Mouse (Mus musculus): ENCODE data around the gene Ankrd17. TPM values are rescaled to one million over a fixed set of nuclear protein-coding genes. Genes with fewer than 3 reads are reported as not detected.

The Ankrd17 gene
- 28.8 and 30.7 TPM in 2 replicates for polyA plus RNA-seq (2015; fragmentation: Nextera tagmentation; extraction: Ambion mirVana)

DNA sequence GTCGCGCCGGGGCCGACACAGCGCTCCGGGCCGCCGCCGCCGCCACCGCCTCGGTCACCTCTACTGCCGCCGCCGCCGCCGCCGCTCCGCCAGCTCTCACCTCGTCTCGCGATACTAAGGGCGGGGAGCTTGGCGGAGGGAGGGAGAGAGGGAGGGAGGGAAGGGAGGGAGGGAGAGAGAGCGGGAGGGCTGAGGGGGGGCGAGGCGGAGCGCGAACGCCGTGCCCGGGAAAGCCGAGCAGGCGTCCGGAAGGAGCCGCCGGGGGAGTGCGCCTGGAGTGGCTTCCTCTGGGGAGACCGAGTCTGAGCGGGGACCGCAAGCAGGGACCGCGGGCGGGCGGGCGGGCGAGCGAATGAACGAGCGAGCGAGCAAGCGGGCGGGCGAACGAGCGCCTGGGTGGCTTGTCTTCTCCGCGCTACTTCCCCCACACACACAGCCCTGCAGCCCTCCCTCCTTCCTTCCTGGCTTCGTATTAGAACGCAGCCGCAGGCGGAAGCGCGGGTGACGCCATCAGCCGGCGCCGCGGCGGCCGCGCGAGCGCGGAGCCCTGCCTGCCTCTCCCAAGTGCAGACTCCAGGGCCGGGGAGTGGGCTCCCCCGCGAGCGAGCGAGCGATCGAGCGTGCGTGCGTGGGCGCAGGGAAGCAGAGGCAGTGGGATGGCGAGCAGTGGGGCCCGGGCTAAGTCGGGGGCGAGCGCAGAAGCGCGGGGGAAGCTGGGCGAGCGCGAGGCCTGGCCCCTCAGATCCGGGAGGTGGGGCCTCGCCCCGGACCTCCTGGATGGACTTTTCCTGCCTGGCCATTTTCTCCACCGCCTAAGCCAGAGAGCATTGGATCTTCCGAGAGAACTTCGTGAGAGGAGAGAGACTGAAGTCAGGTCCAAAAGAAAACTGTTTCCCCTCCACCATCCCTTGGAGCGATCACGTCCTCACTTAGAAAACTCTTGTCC, at the start of gene Ankrd17:
Gene Ankrd17 (minus strand): TSS at position 457 of the 946 bp plus-strand sequence.
- peak within 1 kb of the TSS; percentile 93 for H3K9ac ChIP-seq
- ATAC-seq = peak; percentile 96

DNA sequence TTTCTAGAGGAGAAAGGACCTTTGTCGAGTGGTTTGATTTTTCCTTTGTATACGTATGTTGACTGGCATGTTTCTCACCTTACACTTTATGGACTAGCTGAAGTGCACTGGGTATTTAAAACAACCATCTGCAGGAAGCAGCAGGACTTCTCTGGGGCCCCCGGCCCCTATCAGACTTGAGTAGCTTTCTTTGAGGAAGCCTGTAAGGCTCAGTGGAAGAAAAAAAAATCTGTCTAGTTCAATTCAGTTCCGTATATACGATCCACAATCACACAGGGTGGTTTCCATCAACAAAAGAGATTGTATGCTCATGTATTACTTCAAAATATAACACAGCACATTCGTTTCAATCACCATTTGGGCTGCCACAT, 48.5 kb upstream of the Ankrd17 start:
- Histone ChIP-seq H3K27me3 (no peaks in the 10 kb centered on the region), H3K4me2 (no peak overlapping the region), H3K9me3 (replicated peaks) (no peaks in the 10 kb centered on the region), H3K4me3 (no peak overlapping the region), H3K4me1 (no peaks in the 10 kb centered on the region), H3K36me3 (ENCODE audit: poor library complexity, severe bottlenecking) (no peaks in the 10 kb centered on the region), H3K27ac (no peak overlapping the region), H3K9ac (no peak overlapping the region)
- ATAC-seq = no peak
- 50% methylated on average over 6 of the region's 6 CpGs for WGBS

More for the DNA sequence above, at the start of gene Ankrd17:
- no peaks in the 10 kb centered on the region for H3K27me3 ChIP-seq
- peak within 1 kb of the TSS; percentile 90 for H3K4me3 ChIP-seq
- H3K4me2 ChIP-seq = peak within 1 kb of the TSS; percentile 82
- H3K36me3 ChIP-seq (ENCODE audit: poor library complexity, severe bottlenecking) = no peaks in the 10 kb centered on the region
- H3K4me1 ChIP-seq = peaks cover 38% of the 10 kb centered on the region
- under 1% methylated on average over 66 of the region's 104 CpGs for WGBS
- H3K27ac ChIP-seq = peak within 1 kb of the TSS; percentile 99
- 0 out of 2 replicates have a peak, but pooled peaks cover 3% of the 10 kb centered on the region for H3K9me3 ChIP-seq (replicated peaks)

DNA sequence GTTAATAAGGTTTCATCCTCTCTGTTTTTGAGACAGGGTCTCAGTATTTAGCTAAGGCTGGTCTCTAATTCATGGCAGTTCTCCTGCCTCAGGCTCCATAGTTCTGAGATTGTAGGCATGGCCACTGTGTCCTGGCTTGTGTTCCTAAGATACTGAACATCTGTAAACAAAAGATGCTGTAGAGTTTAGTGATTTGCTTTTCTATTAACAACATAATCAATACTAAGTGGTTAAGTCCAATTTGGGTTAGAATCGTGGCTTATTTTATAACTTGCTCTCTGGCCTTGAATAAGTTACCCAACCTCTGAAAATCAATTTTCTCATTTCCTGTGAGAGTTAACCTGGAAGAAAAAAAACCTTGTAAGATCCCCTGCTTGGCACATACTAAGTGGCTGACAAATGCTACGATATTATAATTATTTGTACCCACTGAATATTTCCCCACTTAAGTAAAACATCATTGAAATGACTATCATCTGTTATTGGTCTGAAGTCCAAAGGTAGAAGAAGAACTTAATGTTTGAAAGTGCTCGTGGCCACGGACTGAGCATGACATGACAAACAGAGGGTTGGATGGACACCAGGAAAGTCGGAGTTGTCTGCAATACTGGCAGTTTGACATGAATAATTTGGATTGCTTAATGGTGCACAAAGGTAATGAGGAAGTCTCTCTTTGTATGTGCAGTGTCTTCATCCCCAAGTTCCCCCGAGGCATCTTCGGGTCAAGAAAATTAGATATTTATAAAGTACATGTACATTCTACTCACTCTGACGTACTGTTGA, 48.0 kb upstream of the Ankrd17 start:
- Histone ChIP-seq H3K4me2 (no peak overlapping the region), H3K9ac (no peak overlapping the region), H3K27ac (no peak overlapping the region), H3K4me3 (no peak overlapping the region), H3K36me3 (ENCODE audit: poor library complexity, severe bottlenecking) (no peaks in the 10 kb centered on the region), H3K27me3 (no peaks in the 10 kb centered on the region), H3K4me1 (no peaks in the 10 kb centered on the region), H3K9me3 (replicated peaks) (no peaks in the 10 kb centered on the region)
- WGBS = 78% methylated on average over 8 of the region's 8 CpGs
- ATAC-seq = no peak

DNA sequence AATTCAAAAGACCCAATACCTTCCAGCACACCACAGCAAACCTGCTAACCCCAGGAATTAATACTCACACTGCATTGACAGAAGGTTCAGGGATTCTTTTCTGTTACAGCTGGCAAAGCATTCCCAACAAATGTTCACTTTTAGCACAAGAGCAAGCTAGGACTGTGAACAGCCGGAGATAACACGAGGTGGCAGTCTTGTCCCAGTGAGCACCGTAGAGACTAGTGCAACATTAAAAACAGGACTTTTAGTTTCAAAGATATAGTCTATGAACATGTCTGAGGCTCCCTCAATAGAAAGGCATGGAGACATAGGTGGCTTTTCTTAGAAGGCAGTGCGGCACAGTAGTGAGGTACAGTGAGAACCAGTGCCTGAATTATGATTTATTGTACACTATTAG, 38.8 kb upstream of the Ankrd17 start:
- no peaks in the 10 kb centered on the region for H3K4me1 ChIP-seq
- H3K27me3 ChIP-seq = no peaks in the 10 kb centered on the region
- no peak overlapping the region for H3K9ac ChIP-seq
- WGBS = 91% methylated on average over 4 of the region's 4 CpGs
- H3K36me3 ChIP-seq (ENCODE audit: poor library complexity, severe bottlenecking) = no peaks in the 10 kb centered on the region
- H3K9me3 ChIP-seq (replicated peaks) = no peaks in the 10 kb centered on the region
- H3K4me2 ChIP-seq = no peak overlapping the region
- no peak for ATAC-seq
- no peak overlapping the region for H3K4me3 ChIP-seq
- no peak overlapping the region for H3K27ac ChIP-seq

DNA sequence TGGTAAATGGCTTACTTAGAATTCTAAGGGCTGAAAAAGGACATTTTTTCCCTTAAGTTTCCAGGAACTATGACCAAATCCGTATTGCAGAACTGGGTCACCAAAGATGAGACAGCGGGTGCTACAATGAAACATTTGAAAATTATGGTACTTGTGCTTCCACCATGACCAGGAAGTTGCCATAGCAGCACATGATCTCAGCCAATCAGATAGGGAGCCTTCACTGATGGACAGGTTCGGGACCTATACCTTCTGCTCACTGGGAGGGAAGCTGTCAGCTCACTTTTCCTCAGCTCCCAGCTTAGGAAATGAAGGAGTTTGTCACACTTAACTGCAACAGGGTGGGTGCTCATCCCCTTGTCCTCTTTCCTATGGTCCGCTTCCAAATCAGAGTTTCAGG, 30.4 kb upstream of the Ankrd17 start:
- Histone ChIP-seq H3K9ac (no peak overlapping the region), H3K36me3 (ENCODE audit: poor library complexity, severe bottlenecking) (no peaks in the 10 kb centered on the region), H3K27me3 (no peaks in the 10 kb centered on the region), H3K27ac (no peak overlapping the region), H3K4me3 (no peak overlapping the region), H3K4me2 (no peak overlapping the region), H3K4me1 (no peaks in the 10 kb centered on the region), H3K9me3 (replicated peaks) (no peaks in the 10 kb centered on the region)
- ATAC-seq = no peak
- WGBS = 90% methylated on average over 4 of the region's 4 CpGs

DNA sequence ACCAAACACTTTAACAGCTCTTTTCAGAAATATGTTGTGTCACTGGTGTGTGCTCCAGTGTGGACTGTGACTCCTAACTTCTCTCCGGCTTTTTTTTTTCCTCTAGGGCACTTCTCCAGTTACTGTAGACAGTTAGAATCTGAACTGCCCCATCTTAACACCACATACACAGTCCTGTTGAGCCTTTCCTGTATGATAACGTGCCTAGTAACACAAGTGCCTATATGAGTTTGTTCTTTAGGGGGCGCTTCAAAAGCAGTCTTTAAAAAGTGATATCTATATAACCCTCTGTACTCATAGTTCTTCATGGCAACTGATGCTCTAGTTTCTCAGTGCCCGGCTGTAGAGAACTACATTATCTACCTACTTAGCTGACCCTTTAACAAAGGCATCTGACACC, 27.9 kb upstream of the Ankrd17 start:
- H3K27ac ChIP-seq = no peak overlapping the region
- no peak overlapping the region for H3K4me2 ChIP-seq
- no peaks in the 10 kb centered on the region for H3K27me3 ChIP-seq
- no peak overlapping the region for H3K9ac ChIP-seq
- H3K4me3 ChIP-seq = no peak overlapping the region
- no peaks in the 10 kb centered on the region for H3K9me3 ChIP-seq (replicated peaks)
- no peaks in the 10 kb centered on the region for H3K36me3 ChIP-seq (ENCODE audit: poor library complexity, severe bottlenecking)
- WGBS = 80% methylated on average over 4 of the region's 4 CpGs
- no peak for ATAC-seq
- no peaks in the 10 kb centered on the region for H3K4me1 ChIP-seq

DNA sequence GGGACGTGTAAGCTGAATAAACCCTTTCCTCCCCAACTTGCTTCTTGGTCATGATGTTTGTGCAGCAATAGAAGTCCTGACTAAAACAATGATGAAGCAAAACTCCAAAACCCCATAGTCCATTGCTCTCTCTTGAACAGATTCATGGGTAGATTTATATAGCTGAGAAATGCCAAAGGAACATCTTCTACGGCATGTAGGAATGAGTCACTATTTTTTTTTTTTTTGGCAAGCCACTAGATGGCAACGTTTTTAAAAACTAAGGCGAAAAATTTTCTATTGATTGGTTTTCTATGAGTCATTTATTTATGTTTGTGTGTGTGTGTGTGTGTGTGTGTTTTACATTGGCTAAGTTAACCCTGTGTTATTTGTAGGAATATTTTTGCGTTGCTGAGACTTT, 27.4 kb upstream of the Ankrd17 start:
- no peaks in the 10 kb centered on the region for H3K36me3 ChIP-seq (ENCODE audit: poor library complexity, severe bottlenecking)
- no peaks in the 10 kb centered on the region for H3K27me3 ChIP-seq
- no peaks in the 10 kb centered on the region for H3K9me3 ChIP-seq (replicated peaks)
- H3K27ac ChIP-seq = no peak overlapping the region
- no peak overlapping the region for H3K9ac ChIP-seq
- WGBS = 73% methylated on average over 5 of the region's 5 CpGs
- H3K4me1 ChIP-seq = no peaks in the 10 kb centered on the region
- no peak overlapping the region for H3K4me2 ChIP-seq
- no peak for ATAC-seq
- H3K4me3 ChIP-seq = no peak overlapping the region

DNA sequence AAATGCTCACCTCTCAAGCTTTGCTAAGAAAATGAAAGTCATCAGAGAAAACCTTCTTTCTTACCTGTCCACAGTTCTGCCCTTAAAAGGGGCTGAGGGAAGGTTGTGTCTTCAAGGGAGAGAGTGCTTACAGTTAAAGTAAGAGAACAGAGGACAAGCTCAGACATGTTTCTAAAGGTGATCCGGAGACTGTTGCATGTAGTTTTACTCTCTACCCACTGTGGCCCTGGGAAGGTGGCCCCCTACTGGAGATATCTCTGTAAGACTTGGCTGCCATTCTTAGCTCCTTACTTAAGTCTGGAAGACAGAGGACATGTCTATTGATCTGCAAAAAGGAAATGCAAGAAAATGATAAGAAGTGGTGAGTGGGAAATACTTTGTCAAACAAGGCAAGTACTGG, 16.7 kb upstream of the Ankrd17 start:
- H3K27me3 ChIP-seq = no peaks in the 10 kb centered on the region
- no peak overlapping the region for H3K27ac ChIP-seq
- 43% methylated on average over 1 of the region's 1 CpGs for WGBS
- no peak overlapping the region for H3K4me2 ChIP-seq
- no peaks in the 10 kb centered on the region for H3K4me1 ChIP-seq
- H3K9ac ChIP-seq = no peak overlapping the region
- H3K36me3 ChIP-seq (ENCODE audit: poor library complexity, severe bottlenecking) = no peaks in the 10 kb centered on the region
- H3K9me3 ChIP-seq (replicated peaks) = no peaks in the 10 kb centered on the region
- H3K4me3 ChIP-seq = no peak overlapping the region
- ATAC-seq = no peak

DNA sequence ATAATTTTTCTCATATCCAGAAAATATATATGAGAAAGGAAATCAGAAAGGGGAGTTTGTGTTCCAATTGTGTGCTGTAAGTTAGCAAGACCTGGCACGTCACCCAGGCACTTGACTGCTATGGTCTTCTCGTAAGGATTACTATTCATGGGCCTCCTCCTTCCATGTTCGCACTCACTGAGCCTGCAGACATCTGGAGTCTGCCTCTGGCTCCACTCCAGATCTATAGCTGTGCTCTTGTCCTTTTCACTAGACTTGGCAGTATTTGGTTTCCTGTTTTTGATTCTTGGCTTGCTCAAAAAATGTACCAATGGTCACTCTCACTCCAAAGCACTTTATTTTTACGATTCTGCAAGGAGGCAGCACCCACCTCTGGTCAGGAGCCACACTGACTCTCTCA, 15.1 kb upstream of the Ankrd17 start:
- H3K4me2 ChIP-seq = no peak overlapping the region
- ATAC-seq = no peak
- H3K27ac ChIP-seq = no peak overlapping the region
- no peak overlapping the region for H3K9ac ChIP-seq
- WGBS = 72% methylated on average over 4 of the region's 4 CpGs
- no peaks in the 10 kb centered on the region for H3K9me3 ChIP-seq (replicated peaks)
- H3K27me3 ChIP-seq = no peaks in the 10 kb centered on the region
- no peaks in the 10 kb centered on the region for H3K4me1 ChIP-seq
- H3K4me3 ChIP-seq = no peak overlapping the region
- no peaks in the 10 kb centered on the region for H3K36me3 ChIP-seq (ENCODE audit: poor library complexity, severe bottlenecking)

DNA sequence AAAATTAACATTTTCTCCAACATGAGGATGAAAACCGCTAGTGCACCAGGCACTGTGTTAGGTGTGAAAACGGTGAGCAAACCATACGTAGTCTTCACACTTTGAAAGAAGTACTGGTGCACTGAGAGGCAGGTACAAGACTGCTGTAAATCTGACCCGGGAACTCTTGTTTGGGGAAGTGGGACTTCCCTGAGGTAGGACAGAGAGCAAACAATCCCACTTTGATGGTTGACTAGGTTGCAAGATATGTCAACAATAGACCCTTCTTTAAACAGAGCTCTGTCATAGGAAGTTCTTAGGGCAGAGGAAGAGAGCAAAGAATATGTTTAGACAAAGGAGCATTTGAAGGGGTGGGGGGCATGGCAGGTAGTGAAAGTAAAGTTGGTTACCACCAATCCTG, 7.3 kb upstream of the Ankrd17 start:
- no peaks in the 10 kb centered on the region for H3K36me3 ChIP-seq (ENCODE audit: poor library complexity, severe bottlenecking)
- no peaks in the 10 kb centered on the region for H3K4me1 ChIP-seq
- no peak overlapping the region for H3K4me3 ChIP-seq
- H3K9ac ChIP-seq = no peak overlapping the region
- no peak overlapping the region for H3K27ac ChIP-seq
- no peak for ATAC-seq
- H3K4me2 ChIP-seq = no peak overlapping the region
- 0 out of 2 replicates have a peak, but pooled peaks cover 4% of the 10 kb centered on the region for H3K9me3 ChIP-seq (replicated peaks)
- no peaks in the 10 kb centered on the region for H3K27me3 ChIP-seq
- WGBS = 91% methylated on average over 4 of the region's 4 CpGs

DNA sequence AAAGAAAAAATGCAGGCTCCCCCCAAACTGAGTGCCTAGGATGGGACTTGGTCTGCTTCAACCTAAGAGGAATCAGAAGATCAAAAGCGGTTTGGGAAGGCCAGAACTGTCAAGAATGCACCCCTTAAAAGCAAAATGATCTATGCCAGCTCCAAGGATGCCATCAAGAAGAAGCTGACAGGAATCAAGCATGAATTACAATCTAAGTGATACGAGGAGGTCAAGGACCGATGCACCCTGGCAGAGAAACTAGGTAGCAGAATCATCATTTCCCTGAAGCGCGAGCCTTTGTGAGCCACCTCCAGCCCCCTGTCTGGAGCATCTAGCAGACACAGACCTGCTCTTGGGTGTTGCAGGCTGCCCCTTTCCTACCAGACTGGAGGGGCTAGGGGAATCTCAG, 4.0 kb upstream of the Ankrd17 start:
- Histone ChIP-seq H3K4me2 (no peak overlapping the region), H3K36me3 (ENCODE audit: poor library complexity, severe bottlenecking) (no peaks in the 10 kb centered on the region), H3K9me3 (replicated peaks) (0 out of 2 replicates have a peak, but pooled peaks cover 4% of the 10 kb centered on the region), H3K27me3 (no peaks in the 10 kb centered on the region), H3K27ac (no peak overlapping the region), H3K4me3 (no peak overlapping the region), H3K4me1 (peaks cover 10% of the 10 kb centered on the region), H3K9ac (no peak overlapping the region)
- no peak for ATAC-seq
- WGBS = 85% methylated on average over 5 of the region's 5 CpGs

DNA sequence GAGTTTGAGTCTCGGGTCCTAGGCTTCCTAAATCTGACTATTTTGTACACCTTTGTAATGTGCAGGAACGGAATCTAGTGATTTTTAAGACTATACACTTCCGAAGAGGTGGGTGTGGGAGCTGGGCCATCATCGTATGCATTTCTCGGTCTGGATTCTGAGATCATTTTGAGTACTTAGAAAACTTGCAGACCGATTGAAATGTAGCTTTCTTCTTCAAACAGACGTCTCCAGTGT, 608 bp upstream of the Ankrd17 start, which contains the start of gene Gm9958:
Gene Gm9958 (plus strand): TSS at position 138 of the 237 bp plus-strand sequence.
- Histone ChIP-seq H3K4me3 (peak within 1 kb of the TSS; percentile 90), H3K27ac (peak within 1 kb of the TSS; percentile 99), H3K4me1 (peaks cover 34% of the 10 kb centered on the region), H3K9ac (peak within 1 kb of the TSS; percentile 93), H3K27me3 (no peaks in the 10 kb centered on the region), H3K4me2 (peak within 1 kb of the TSS; percentile 82), H3K36me3 (ENCODE audit: poor library complexity, severe bottlenecking) (no peaks in the 10 kb centered on the region), H3K9me3 (replicated peaks) (0 out of 2 replicates have a peak, but pooled peaks cover 4% of the 10 kb centered on the region)
- ATAC-seq = no peak
- WGBS = 1% methylated on average over 7 of the region's 7 CpGs
